Mouse (Mus musculus): ENCODE results near the gene Spo11. TPM values are rescaled to one million over a fixed set of nuclear protein-coding genes. Genes with fewer than 3 reads are reported as not detected.

Spo11 gene
- total RNA-seq, 2 experiments from 2014 or later, result not detected

GRCm38 (mm10) chr2:173026688-173027131 is 49.2 kb downstream of the Spo11 start:
- no peak for DNase-seq (ENCODE audit: low spot score)
- intact Hi-C loops (cut with DNase I), result loop anchor here (10.0 kb wide), 1 partner anchor 58 kb away; no protein-coding TSS in a partner anchor

- no peak for DNase-seq (ENCODE audit: low spot score)
- intact Hi-C loops (cut with DNase I), result loop anchor here (10.0 kb wide), 1 partner anchor 58 kb away; no protein-coding TSS in a partner anchor
Observed at GRCm38 (mm10) chr2:173027169-173027823, 49.8 kb downstream of the Spo11 start.

- DNase-seq (ENCODE audit: low spot score), result no peak
- intact Hi-C loops (cut with DNase I), result loop anchor here (10.0 kb wide), 1 partner anchor 57 kb away; no protein-coding TSS in a partner anchor
Observed at GRCm38 (mm10) chr2:173027824-173028495, 50.5 kb downstream of the Spo11 start.

- no peak for DNase-seq (ENCODE audit: low spot score)
- intact Hi-C loops (cut with DNase I), result loop anchor here (10.0 kb wide), 1 partner anchor 56 kb away; no protein-coding TSS in a partner anchor
Observed at GRCm38 (mm10) chr2:173028508-173029031, 51.1 kb downstream of the Spo11 start.

- intact Hi-C loops (cut with DNase I), result no loop called here
- no peak for DNase-seq (ENCODE audit: low spot score)
Observed at GRCm38 (mm10) chr2:173030591-173031338, 53.3 kb downstream of the Spo11 start.

GRCm38 (mm10) chr2:173033531-173033930 is 56.0 kb downstream of the Spo11 start:
- no peak for DNase-seq (ENCODE audit: low spot score)
- intact Hi-C loops (cut with DNase I), result no loop called here

GRCm38 (mm10) chr2:173034998-173035397 is 57.5 kb downstream of the Spo11 start:
- intact Hi-C loops (cut with DNase I), result no loop called here
- no peak for DNase-seq (ENCODE audit: low spot score)

- intact Hi-C loops (cut with DNase I), result no loop called here
- no peak for DNase-seq (ENCODE audit: low spot score)
Observed at GRCm38 (mm10) chr2:173035653-173036052, 58.2 kb downstream of the Spo11 start.

- intact Hi-C loops (cut with DNase I), result no loop called here
- DNase-seq (ENCODE audit: low spot score), result no peak
Observed at GRCm38 (mm10) chr2:173036055-173036454, 58.6 kb downstream of the Spo11 start.

- no peak for DNase-seq (ENCODE audit: low spot score)
- intact Hi-C loops (cut with DNase I), result no loop called here
Observed at GRCm38 (mm10) chr2:173036611-173037010, 59.1 kb downstream of the Spo11 start.

- DNase-seq (ENCODE audit: low spot score), result no peak
- intact Hi-C loops (cut with DNase I), result no loop called here
Observed at GRCm38 (mm10) chr2:173037347-173037746, 59.8 kb downstream of the Spo11 start.

- DNase-seq (ENCODE audit: low spot score), result no peak
- intact Hi-C loops (cut with DNase I), result no loop called here
Observed at GRCm38 (mm10) chr2:173037827-173038607, 60.5 kb downstream of the Spo11 start.

GRCm38 (mm10) chr2:173039041-173039440 is 61.5 kb downstream of the Spo11 start:
- DNase-seq (ENCODE audit: low spot score), result no peak
- intact Hi-C loops (cut with DNase I), result no loop called here

GRCm38 (mm10) chr2:173040803-173041202 is 63.3 kb downstream of the Spo11 start:
- DNase-seq (ENCODE audit: low spot score), result no peak
- intact Hi-C loops (cut with DNase I), result no loop called here

GRCm38 (mm10) chr2:173041242-173041641 is 63.7 kb downstream of the Spo11 start:
- intact Hi-C loops (cut with DNase I), result no loop called here
- no peak for DNase-seq (ENCODE audit: low spot score)

GRCm38 (mm10) chr2:173041893-173042292 is 64.4 kb downstream of the Spo11 start:
- intact Hi-C loops (cut with DNase I), result no loop called here
- no peak for DNase-seq (ENCODE audit: low spot score)

- intact Hi-C loops (cut with DNase I), result no loop called here
- DNase-seq (ENCODE audit: low spot score), result no peak
Observed at GRCm38 (mm10) chr2:173042504-173043162, 65.1 kb downstream of the Spo11 start.

Data from heart, postnatal 25 days (tissue).